Mouse (Mus musculus): Measurements from ENCODE around the gene Ptpn1.

DNA sequence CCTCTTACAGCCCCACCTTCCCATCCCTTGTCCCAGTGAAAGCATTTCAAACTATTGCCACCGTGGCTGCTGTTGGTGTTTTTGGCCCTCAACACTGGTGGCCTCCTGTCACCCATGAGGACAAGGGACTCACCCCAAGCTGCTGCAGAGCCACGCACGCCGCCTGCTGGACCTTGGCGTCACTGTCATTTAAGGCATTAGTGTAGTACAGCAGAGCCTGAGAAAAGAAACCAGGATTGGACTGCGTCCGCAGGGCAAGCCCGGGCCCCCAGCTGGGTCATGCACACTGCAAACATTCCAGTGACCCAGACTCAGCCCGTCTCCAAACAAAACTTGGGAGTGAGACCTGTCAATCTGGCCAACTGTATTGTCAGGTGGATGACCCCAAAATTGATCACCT, 50.8 kb downstream of the Ptpn1 start:
- TF ChIP-seq CTCF (IDR thresholded peaks at IDR 0.05; ENCODE audit: low read depth, low read length), result no peak
- TF ChIP-seq GATA1 (IDR thresholded peaks at IDR 0.05; ENCODE audit: borderline replicate concordance, low read length), result no peak
- no peak for TF ChIP-seq TAL1 (conservative IDR thresholded peaks at IDR 0.05; ENCODE audit: low read depth, low read length)
- TF ChIP-seq POLR2AphosphoS5 (IDR thresholded peaks at IDR 0.05; ENCODE audit: insufficient replicate concordance, low read depth, low read length), result no peak
- TF ChIP-seq GATA2 (IDR thresholded peaks at IDR 0.05; ENCODE audit: borderline replicate concordance, low read depth, low read length), result no peak

Data from G1E (cell line).